Mouse (Mus musculus) kidney, postnatal 14 days (tissue): ENCODE data around the gene Slco1a6.
"Not testable (repeated sequence)": the region's sequence is repeated elsewhere in the genome, so short reads cannot be mapped to it uniquely, and the experiment has no call there.

ENCODE experiments used
- DNase-seq: peaks from one replicate; pipeline ENCODE4 v3.0.0; 2022; ENCODE audit warnings: mixed read lengths

Gene Slco1a6

GRCm38 (mm10) chr6:142208421-142208820 lies at the start of gene Slco1a6:
Slco1a6 (minus strand) TSS chr6:142208521.
- DNase-seq, result no peak

GRCm38 (mm10) chr6:142250738-142251307 lies 42.5 kb upstream of the Slco1a6 start:
- not testable (repeated sequence) for DNase-seq

GRCm38 (mm10) chr6:142245065-142245464 lies 36.7 kb upstream of the Slco1a6 start:
- DNase-seq, result no peak

- DNase-seq, result no peak
Observed at GRCm38 (mm10) chr6:142239468-142239867, 31.1 kb upstream of the Slco1a6 start.

GRCm38 (mm10) chr6:142220138-142220537 lies 11.8 kb upstream of the Slco1a6 start:
- no peak for DNase-seq

GRCm38 (mm10) chr6:142211821-142212220 lies 3.5 kb upstream of the Slco1a6 start:
- no peak for DNase-seq

- DNase-seq, result no peak
Observed at GRCm38 (mm10) chr6:142209749-142210148, 1.4 kb upstream of the Slco1a6 start.

GRCm38 (mm10) chr6:142200524-142200923 lies 7.8 kb downstream of the Slco1a6 start:
- DNase-seq, result no peak

- DNase-seq, result no peak
Observed at GRCm38 (mm10) chr6:142194245-142194644, 14.1 kb downstream of the Slco1a6 start.

GRCm38 (mm10) chr6:142191962-142192361 lies 16.4 kb downstream of the Slco1a6 start:
- DNase-seq, result no peak

- no peak for DNase-seq
Observed at GRCm38 (mm10) chr6:142187426-142187825, 20.9 kb downstream of the Slco1a6 start.

GRCm38 (mm10) chr6:142185868-142186415 lies 22.4 kb downstream of the Slco1a6 start:
- no peak for DNase-seq

GRCm38 (mm10) chr6:142163406-142163805 lies 44.9 kb downstream of the Slco1a6 start:
- no peak for DNase-seq

- DNase-seq, result peak; percentile 10
Observed at GRCm38 (mm10) chr6:142161171-142161570, 47.1 kb downstream of the Slco1a6 start.

GRCm38 (mm10) chr6:142154081-142154480 lies 54.2 kb downstream of the Slco1a6 start:
- not testable (repeated sequence) for DNase-seq

GRCm38 (mm10) chr6:142148371-142148770 lies 60.0 kb downstream of the Slco1a6 start:
- no peak for DNase-seq

- DNase-seq, result no peak
Observed at GRCm38 (mm10) chr6:142111667-142112305, 96.5 kb downstream of the Slco1a6 start.

- DNase-seq, result no peak
Observed at GRCm38 (mm10) chr6:142091126-142091525, 117.2 kb downstream of the Slco1a6 start.

- DNase-seq, result not testable (repeated sequence)
Observed at GRCm38 (mm10) chr6:142058281-142058680, 150.0 kb downstream of the Slco1a6 start.

GRCm38 (mm10) chr6:142047689-142048088 lies 160.6 kb downstream of the Slco1a6 start:
- DNase-seq, result no peak

GRCm38 (mm10) chr6:142045746-142046145 lies 162.6 kb downstream of the Slco1a6 start:
- DNase-seq, result no peak

- no peak for DNase-seq
Observed at GRCm38 (mm10) chr6:142041896-142042295, 166.4 kb downstream of the Slco1a6 start.

- DNase-seq, result peak; percentile 57
Observed at GRCm38 (mm10) chr6:142040306-142041175, 167.8 kb downstream of the Slco1a6 start.
